Mouse (Mus musculus): Measurements from ENCODE around the gene Gje1. TPM values are rescaled to one million over a fixed set of nuclear protein-coding genes. Genes with fewer than 3 reads are reported as not detected.

Gje1 gene
- polyA plus RNA-seq (2014; fragmentation: Illumina TruSeq; extraction: RNeasy Lipid Tissue Mini Kit (QIAGEN cat#74804); ENCODE audit: low read depth, low replicate concordance): not detected

DNA sequence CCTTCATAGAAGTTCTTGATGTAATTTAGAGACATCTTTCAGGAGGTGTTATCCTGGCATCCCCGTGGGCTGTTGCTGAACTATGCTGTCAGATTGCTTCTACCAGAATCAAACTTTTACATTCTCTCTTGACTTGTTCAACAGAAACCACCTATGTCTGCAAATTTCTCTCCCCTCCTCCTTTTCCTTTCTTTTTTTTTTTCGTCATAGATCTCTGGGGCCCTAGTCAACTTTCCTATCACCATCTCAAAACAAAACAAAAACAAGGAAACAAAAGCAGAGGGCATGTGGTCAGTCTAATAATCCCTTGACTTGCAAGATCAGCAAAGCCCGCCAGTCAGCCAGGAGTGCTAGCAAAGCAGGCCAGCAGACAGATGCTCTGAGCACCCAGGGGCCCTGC is at the start of gene Gje1:
Gene Gje1, minus strand, starts transcription at position 101 of the 400 bp plus-strand sequence.

DNA sequence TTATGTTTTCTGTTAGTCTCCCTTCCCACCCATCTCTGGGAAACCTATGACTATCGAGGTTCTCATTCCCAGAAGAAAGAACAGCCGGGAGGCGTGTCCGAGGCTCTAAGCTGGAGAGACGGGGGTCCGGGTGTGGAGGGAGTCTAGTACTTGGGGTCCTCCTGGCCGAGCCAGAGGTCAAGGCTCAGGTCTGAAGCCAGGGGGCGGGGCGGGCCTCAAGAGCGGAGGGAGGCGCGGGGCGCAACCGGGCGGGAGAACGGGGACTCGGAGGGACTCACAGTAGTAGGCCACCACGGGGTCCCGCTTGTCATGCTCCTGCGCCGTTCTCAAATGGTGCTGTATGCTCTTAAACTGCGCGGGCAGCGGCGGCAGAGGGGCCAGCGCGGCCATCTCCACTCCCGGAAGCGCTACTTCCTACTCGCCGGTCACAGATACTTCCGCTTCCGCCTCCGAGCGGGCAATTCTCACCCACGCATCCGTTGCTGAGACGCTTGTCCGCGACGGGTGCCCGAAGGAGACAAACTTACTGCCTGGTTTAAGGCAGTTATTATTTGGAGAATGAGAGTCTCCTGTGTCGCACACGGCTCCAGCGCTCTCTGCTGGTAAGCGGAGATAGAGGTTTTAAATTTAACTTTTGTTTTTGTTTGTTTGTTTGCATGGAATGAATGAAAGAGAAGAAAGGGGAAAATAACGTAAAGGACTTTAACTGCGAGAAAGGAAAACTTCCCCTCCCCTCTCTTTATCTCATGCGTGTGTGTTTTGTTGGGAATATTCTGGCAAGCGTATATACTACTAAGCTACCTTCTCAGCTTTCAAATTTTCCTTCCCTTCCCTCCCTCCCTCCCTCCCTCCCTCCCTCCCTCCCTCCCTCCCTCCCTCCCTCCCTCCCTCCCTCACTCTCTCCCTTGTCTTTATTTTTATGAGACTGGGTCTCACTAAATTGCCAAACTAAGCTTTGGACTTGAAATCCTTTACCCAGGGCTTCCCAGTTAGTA is 12.6 kb downstream of the Gje1 start, which contains the start of the genes Vta1 and Nmbr:
Gene Vta1, minus strand, starts transcription at position 489 of the 995 bp plus-strand sequence.
Gene Nmbr, plus strand, starts transcription at position 520 of the 995 bp plus-strand sequence.

Other genes with a start within 250 kb of the Gje1 start
- 1.9 TPM for gene Adgrg6, start 172.6 kb downstream of the Gje1 start, polyA plus RNA-seq (2014; fragmentation: Illumina TruSeq; extraction: RNeasy Lipid Tissue Mini Kit (QIAGEN cat#74804); ENCODE audit: low read depth, low replicate concordance)
- 41.8 TPM for gene Vta1, start 12.7 kb downstream of the Gje1 start, polyA plus RNA-seq (2014; fragmentation: Illumina TruSeq; extraction: RNeasy Lipid Tissue Mini Kit (QIAGEN cat#74804); ENCODE audit: low read depth, low replicate concordance)
- not detected for gene Nmbr, start 12.6 kb downstream of the Gje1 start, polyA plus RNA-seq (2014; fragmentation: Illumina TruSeq; extraction: RNeasy Lipid Tissue Mini Kit (QIAGEN cat#74804); ENCODE audit: low read depth, low replicate concordance)

Data from heart, adult 10 weeks (tissue).